Mouse (Mus musculus): ENCODE measurements around the gene Fthl17f. TPM values are rescaled to one million over a fixed set of nuclear protein-coding genes. Genes with fewer than 3 reads are reported as not detected.
"Not testable (repeated sequence)": the region's sequence is repeated elsewhere in the genome, so short reads cannot be mapped to it uniquely, and the experiment has no call there.

Gene Fthl17f
- not detected in 2 replicates for polyA plus RNA-seq (2015; fragmentation: Nextera tagmentation; extraction: Ambion mirVana)

- H3K9me3 ChIP-seq (replicated peaks); H3K9ac ChIP-seq; ATAC-seq (ENCODE audit: insufficient number of reproducible peaks, low FRiP score, low TSS enrichment, low read depth); H3K4me3 ChIP-seq (replicated peaks); H3K36me3 ChIP-seq; H3K4me1 ChIP-seq; H3K27me3 ChIP-seq; H3K27ac ChIP-seq (replicated peaks); H3K4me2 ChIP-seq (replicated peaks): not testable (repeated sequence)
- 90% methylated on average over 11 of the region's 11 CpGs for WGBS
Observed at GRCm38 (mm10) chrX:9062715-9063114, at the start of gene Fthl17f. Fthl17f (plus strand) TSS chrX:9063015.

GRCm38 (mm10) chrX:9016079-9016478 is 46.7 kb upstream of the Fthl17f start:
- no peaks in the 10 kb centered on the region for H3K4me1 ChIP-seq
- no peak for ATAC-seq (ENCODE audit: insufficient number of reproducible peaks, low FRiP score, low TSS enrichment, low read depth)
- H3K4me3 ChIP-seq (replicated peaks): no peak overlapping the region
- 64% methylated on average over 1 of the region's 1 CpGs for WGBS
- H3K4me2 ChIP-seq (replicated peaks): no peak overlapping the region
- H3K27ac ChIP-seq (replicated peaks): no peak overlapping the region
- no peak overlapping the region for H3K9ac ChIP-seq
- H3K36me3 ChIP-seq: no peaks in the 10 kb centered on the region
- H3K27me3 ChIP-seq: no peaks in the 10 kb centered on the region
- H3K9me3 ChIP-seq (replicated peaks): no peaks in the 10 kb centered on the region

DNA sequence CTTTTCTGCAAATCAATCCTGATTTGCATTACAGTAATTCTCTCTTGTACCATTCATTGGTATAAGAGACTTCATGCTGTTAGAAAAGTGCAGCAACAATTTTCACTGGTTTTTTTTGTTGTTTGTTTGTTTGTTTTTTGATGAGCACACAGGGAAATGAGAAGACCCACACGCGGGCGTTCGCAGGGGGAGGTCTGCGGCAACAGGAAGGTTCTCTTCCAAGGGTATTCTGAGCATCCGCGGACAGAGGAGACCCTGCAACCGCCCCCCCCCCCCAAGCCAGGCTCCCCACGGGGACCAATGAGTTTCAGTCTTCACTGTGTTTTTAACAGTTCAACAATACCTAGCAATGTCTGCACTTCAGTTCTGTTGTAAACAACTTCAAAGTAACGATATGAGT is 43.3 kb upstream of the Fthl17f start:
- Histone ChIP-seq H3K4me3 (replicated peaks) (no peak overlapping the region), H3K9me3 (replicated peaks) (no peaks in the 10 kb centered on the region), H3K27me3 (no peaks in the 10 kb centered on the region), H3K9ac (no peak overlapping the region), H3K27ac (replicated peaks) (no peak overlapping the region), H3K4me2 (replicated peaks) (no peak overlapping the region), H3K4me1 (no peaks in the 10 kb centered on the region), H3K36me3 (no peaks in the 10 kb centered on the region)
- ATAC-seq (ENCODE audit: insufficient number of reproducible peaks, low FRiP score, low TSS enrichment, low read depth): no peak
- WGBS: 63% methylated on average over 10 of the region's 10 CpGs

DNA sequence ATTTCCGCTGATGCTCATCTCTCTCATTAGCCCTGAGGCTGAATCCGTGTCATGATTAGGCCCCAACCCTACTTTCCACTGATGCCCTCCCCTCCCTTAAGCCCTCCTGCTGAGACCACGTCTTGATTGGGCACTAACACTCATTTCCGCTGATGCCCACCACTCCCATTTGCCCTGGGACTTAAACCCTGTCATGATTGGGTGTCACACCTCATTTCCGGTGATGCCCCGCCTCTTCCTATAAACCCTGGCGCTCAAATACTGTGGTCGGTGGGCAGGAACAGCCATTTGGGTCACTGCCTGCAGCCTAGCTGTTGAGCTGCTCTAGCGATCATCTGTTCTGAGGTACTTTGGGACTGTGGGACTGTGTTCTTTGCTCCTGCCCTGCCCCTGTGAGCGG is 29.6 kb upstream of the Fthl17f start, which contains the start of gene Fthl17e:
Gene Fthl17e, plus strand, starts transcription at position 301 of the 400 bp plus-strand sequence.
- H3K27ac ChIP-seq (replicated peaks); ATAC-seq (ENCODE audit: insufficient number of reproducible peaks, low FRiP score, low TSS enrichment, low read depth): not testable (repeated sequence)

GRCm38 (mm10) chrX:9041611-9042010 is 21.2 kb upstream of the Fthl17f start:
- WGBS: 26% methylated on average over 3 of the region's 4 CpGs
- H3K4me1 ChIP-seq; H3K4me2 ChIP-seq (replicated peaks); H3K4me3 ChIP-seq (replicated peaks); H3K9me3 ChIP-seq (replicated peaks); H3K9ac ChIP-seq; ATAC-seq (ENCODE audit: insufficient number of reproducible peaks, low FRiP score, low TSS enrichment, low read depth); H3K27ac ChIP-seq (replicated peaks); H3K36me3 ChIP-seq; H3K27me3 ChIP-seq: not testable (repeated sequence)

More for the DNA sequence above, 29.6 kb upstream of the Fthl17f start, which contains the start of gene Fthl17e:
- not testable (repeated sequence) for H3K9ac ChIP-seq; H3K4me2 ChIP-seq (replicated peaks); H3K4me1 ChIP-seq; H3K9me3 ChIP-seq (replicated peaks); H3K27me3 ChIP-seq; H3K4me3 ChIP-seq (replicated peaks); H3K36me3 ChIP-seq
- WGBS: no CpG with 5 or more reads among the region's 10 CpGs

DNA sequence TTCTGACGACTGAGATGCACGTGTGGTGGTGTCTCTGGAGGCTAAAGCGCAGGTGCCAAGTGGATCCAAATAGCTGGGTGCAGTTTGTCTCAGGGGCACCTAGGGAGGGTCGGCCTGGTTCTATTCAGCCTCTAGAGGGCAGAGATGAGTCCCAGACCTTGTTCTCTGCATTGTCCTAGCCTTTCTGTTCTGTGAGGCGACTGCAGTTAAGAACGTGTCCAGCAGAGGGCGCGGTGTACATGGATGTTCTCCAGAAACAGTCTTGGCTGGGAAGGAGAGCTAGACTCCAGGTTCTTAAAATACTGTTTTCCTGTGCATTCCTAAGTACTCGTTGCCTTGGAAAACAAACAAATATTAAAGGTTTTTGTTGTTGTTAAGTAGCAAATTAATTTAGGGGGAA is 1.9 kb upstream of the Fthl17f start:
- not testable (repeated sequence) for H3K4me1 ChIP-seq; ATAC-seq (ENCODE audit: insufficient number of reproducible peaks, low FRiP score, low TSS enrichment, low read depth); H3K36me3 ChIP-seq; H3K4me2 ChIP-seq (replicated peaks); H3K27me3 ChIP-seq; H3K9me3 ChIP-seq (replicated peaks); H3K9ac ChIP-seq; H3K27ac ChIP-seq (replicated peaks); H3K4me3 ChIP-seq (replicated peaks)
- 34% methylated on average over 8 of the region's 9 CpGs for WGBS

GRCm38 (mm10) chrX:9062101-9062500 is 714 bp upstream of the Fthl17f start:
- Histone ChIP-seq H3K4me1 (no peaks in the 10 kb centered on the region), H3K4me3 (replicated peaks) (no peak overlapping the region), H3K9ac (no peak overlapping the region), H3K36me3 (no peaks in the 10 kb centered on the region), H3K4me2 (replicated peaks) (no peak overlapping the region), H3K27ac (replicated peaks) (no peak overlapping the region), H3K27me3 (no peaks in the 10 kb centered on the region), H3K9me3 (replicated peaks) (no peaks in the 10 kb centered on the region)
- 87% methylated on average over 4 of the region's 4 CpGs for WGBS
- no peak for ATAC-seq (ENCODE audit: insufficient number of reproducible peaks, low FRiP score, low TSS enrichment, low read depth)

GRCm38 (mm10) chrX:9077699-9078098 is 14.9 kb downstream of the Fthl17f start:
- ATAC-seq (ENCODE audit: insufficient number of reproducible peaks, low FRiP score, low TSS enrichment, low read depth): not testable (repeated sequence)

DNA sequence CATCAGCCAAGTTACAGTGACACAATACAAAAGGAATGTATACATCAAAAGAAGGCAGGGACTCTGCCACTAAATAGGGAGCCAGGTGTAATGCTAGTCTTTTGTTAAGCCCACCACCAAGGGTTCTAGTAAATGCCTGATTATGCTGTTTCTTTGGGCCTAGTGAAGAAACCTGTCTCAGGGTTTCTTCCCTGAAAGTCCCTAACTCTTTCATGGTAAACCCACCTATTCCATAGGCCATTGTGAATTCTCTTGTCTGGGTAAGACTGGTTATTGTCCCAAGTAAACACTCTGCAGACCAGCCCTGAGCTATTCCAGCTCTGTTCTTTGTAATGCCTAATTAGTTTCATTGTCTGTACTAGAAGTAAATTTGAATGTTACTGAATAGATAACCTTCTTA is 32.3 kb downstream of the Fthl17f start:
- H3K4me1 ChIP-seq; ATAC-seq (ENCODE audit: insufficient number of reproducible peaks, low FRiP score, low TSS enrichment, low read depth); H3K4me3 ChIP-seq (replicated peaks): not testable (repeated sequence)

More at GRCm38 (mm10) chrX:9077699-9078098, 14.9 kb downstream of the Fthl17f start:
- H3K4me1 ChIP-seq; H3K36me3 ChIP-seq; H3K27ac ChIP-seq (replicated peaks); H3K4me3 ChIP-seq (replicated peaks); H3K27me3 ChIP-seq; H3K9me3 ChIP-seq (replicated peaks); H3K9ac ChIP-seq; H3K4me2 ChIP-seq (replicated peaks): not testable (repeated sequence)
- 12% methylated on average over 9 of the region's 10 CpGs for WGBS

DNA sequence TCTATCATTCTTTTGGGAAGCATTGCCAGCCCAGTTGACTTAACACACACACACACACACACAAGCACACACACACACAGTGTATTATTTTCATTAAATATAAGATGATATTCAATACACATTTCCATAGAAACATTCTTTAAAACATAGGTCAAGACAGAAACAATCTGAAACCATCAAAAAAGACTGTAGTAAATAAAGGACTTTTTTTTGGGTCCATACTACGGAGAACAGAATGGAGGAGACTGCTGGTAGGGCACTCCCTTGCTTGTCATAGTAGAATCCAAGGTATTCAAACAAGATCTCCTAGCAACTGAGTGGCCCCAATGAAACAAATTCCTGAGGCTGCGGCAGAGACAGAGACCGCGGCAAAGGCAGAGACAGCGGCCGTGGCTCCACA is 41.4 kb downstream of the Fthl17f start, which contains the start of gene 4930402K13Rik:
Gene 4930402K13Rik, plus strand, starts transcription at position 301 of the 400 bp plus-strand sequence.
- Histone ChIP-seq H3K27ac (replicated peaks) (no peak within 1 kb of the TSS), H3K9ac (no peak within 1 kb of the TSS), H3K4me3 (replicated peaks) (no peak within 1 kb of the TSS), H3K9me3 (replicated peaks) (no peaks in the 10 kb centered on the region), H3K27me3 (no peaks in the 10 kb centered on the region), H3K4me2 (replicated peaks) (no peak within 1 kb of the TSS), H3K4me1 (no peaks in the 10 kb centered on the region), H3K36me3 (no peaks in the 10 kb centered on the region)
- 94% methylated on average over 6 of the region's 6 CpGs for WGBS
- no peak for ATAC-seq (ENCODE audit: insufficient number of reproducible peaks, low FRiP score, low TSS enrichment, low read depth)

More for the DNA sequence above, 32.3 kb downstream of the Fthl17f start:
- H3K36me3 ChIP-seq; H3K4me2 ChIP-seq (replicated peaks); H3K27ac ChIP-seq (replicated peaks); H3K9me3 ChIP-seq (replicated peaks); H3K27me3 ChIP-seq; H3K9ac ChIP-seq: not testable (repeated sequence)

- H3K27me3 ChIP-seq: no peaks in the 10 kb centered on the region
- no peak overlapping the region for H3K4me3 ChIP-seq (replicated peaks)
- H3K9me3 ChIP-seq (replicated peaks): no peaks in the 10 kb centered on the region
- no peaks in the 10 kb centered on the region for H3K4me1 ChIP-seq
- no peak overlapping the region for H3K4me2 ChIP-seq (replicated peaks)
- no peaks in the 10 kb centered on the region for H3K36me3 ChIP-seq
- H3K27ac ChIP-seq (replicated peaks): no peak overlapping the region
- WGBS: 67% methylated on average over 2 of the region's 2 CpGs
- H3K9ac ChIP-seq: no peak overlapping the region
- no peak for ATAC-seq (ENCODE audit: insufficient number of reproducible peaks, low FRiP score, low TSS enrichment, low read depth)
Observed at GRCm38 (mm10) chrX:9110381-9110780, 47.6 kb downstream of the Fthl17f start.
